In genomic region chr14:121151837-121152236, GRCm38 (mm10) we compare ENCODE assay signal across 21 mouse cellular contexts.
DNase-seq lines count a peak whose midpoint lies in the region; ATAC-seq lines count a peak whose summit lies in the region.
"Had no signal": no experiment of that assay in that cellular context is flagged by ENCODE, and none has a peak within 500 bp of the region (broad histone marks: within the 10 kb centered on the region; RNA-seq: fewer than 3 reads in every experiment).

No protein-coding gene starts in this region.

- peak overlapping the region; percentile 16; the same call in 1 of the 2 replicates for H3K27ac ChIP-seq in forebrain, embryonic 14.5 days (ENCODE audit: low read depth, low read length)
- H3K27ac ChIP-seq in forebrain, embryonic 11.5 days (ENCODE audit: low read depth, low read length), result no peak overlapping the region
- peak overlapping the region; percentile 61 for H3K27ac ChIP-seq in kidney, embryonic 15.5 days
- H3K27ac ChIP-seq: gastrocnemius, adult 2 months; liver, embryonic 14.5 days; macrophage; midbrain, embryonic 10.5 days; neural tube, embryonic 12.5 days had no signal

- peaks cover 21% of the 10 kb centered on the region for H3K4me1 ChIP-seq in forebrain, embryonic 14.5 days (ENCODE audit: control insufficient read depth, insufficient read depth, low read length)
- no peaks in the 10 kb centered on the region; the same call in 1 of the 2 replicates for H3K4me1 ChIP-seq in forebrain, embryonic 11.5 days (replicated peaks; ENCODE audit: control insufficient read depth, insufficient read depth, low read length)
- peaks cover 69% of the 10 kb centered on the region for H3K4me1 ChIP-seq in kidney, embryonic 15.5 days

- DNase-seq in forebrain, embryonic 14.5 days (ENCODE audit: low spot score), result peak; percentile 61
- DNase-seq in forebrain, embryonic 11.5 days (ENCODE audit: low spot score), result no peak
- DNase-seq in kidney, postnatal 14 days, result no peak
- DNase-seq in brain, adult 2 months (ENCODE audit: low read depth, low spot score), result peak; percentile 47
- DNase-seq in kidney, postnatal 25 days, result peak; percentile 42 to 70
- DNase-seq in heart, adult 18-20 months, result no peak
- no peak for DNase-seq in embryo, embryonic 10.5 days (ENCODE audit: low spot score)
- DNase-seq: adrenal gland, postnatal 25 days; cerebellum, adult 8-10 months; heart, postnatal 10 days had no signal

- H3K9ac ChIP-seq in forebrain, embryonic 14.5 days (ENCODE audit: low read length), result no peak overlapping the region
- no peak overlapping the region for H3K9ac ChIP-seq in forebrain, embryonic 11.5 days (ENCODE audit: low read length)
- H3K9ac ChIP-seq in kidney, embryonic 15.5 days, result no peak overlapping the region
- H3K9ac ChIP-seq: embryonic facial prominence, embryonic 15.5 days; hindbrain, embryonic 12.5 days; liver, embryonic 14.5 days; neural tube, embryonic 12.5 days had no signal

- H3K4me3 ChIP-seq in forebrain, embryonic 14.5 days (ENCODE audit: low read depth, low read length), result no peak overlapping the region
- H3K4me3 ChIP-seq in forebrain, embryonic 11.5 days (ENCODE audit: low read depth, low read length), result no peak overlapping the region
- H3K4me3 ChIP-seq in kidney, embryonic 15.5 days (replicated peaks), result no peak overlapping the region
- H3K4me3 ChIP-seq: embryonic facial prominence, embryonic 15.5 days; gastrocnemius, adult 2 months; hindbrain, embryonic 12.5 days; midbrain, embryonic 10.5 days; neural tube, embryonic 12.5 days had no signal

- peak; percentile 56; the same call in 1 of the 2 replicates for ATAC-seq in forebrain, embryonic 14.5 days
- ATAC-seq in forebrain, embryonic 11.5 days (replicated peaks; ENCODE audit: low FRiP score), result no peak
- no peak for ATAC-seq in kidney, embryonic 15.5 days (replicated peaks; ENCODE audit: low FRiP score)
- ATAC-seq: activated CD4-positive, CD25-positive, alpha-beta regulatory T cell, adult 4 months had no signal

- H3K36me3 ChIP-seq in forebrain, embryonic 14.5 days (ENCODE audit: control insufficient read depth, insufficient read depth, low read length), result no peaks in the 10 kb centered on the region
- no peaks in the 10 kb centered on the region for H3K36me3 ChIP-seq in forebrain, embryonic 11.5 days (ENCODE audit: control insufficient read depth, insufficient read depth, low read length)
- peaks cover 6% of the 10 kb centered on the region; the same call in 1 of the 2 replicates for H3K36me3 ChIP-seq in kidney, embryonic 15.5 days
- H3K36me3 ChIP-seq: G1E; hindbrain, embryonic 12.5 days; midbrain, embryonic 10.5 days; neural tube, embryonic 12.5 days had no signal

- no peak overlapping the region for H3K4me2 ChIP-seq in forebrain, embryonic 14.5 days (ENCODE audit: low read length)
- no peak overlapping the region for H3K4me2 ChIP-seq in forebrain, embryonic 11.5 days (ENCODE audit: low read depth, low read length, severe bottlenecking)
- no peak overlapping the region for H3K4me2 ChIP-seq in kidney, embryonic 15.5 days
- H3K4me2 ChIP-seq: embryonic facial prominence, embryonic 15.5 days; heart, embryonic 11.5 days; hindbrain, embryonic 12.5 days; neural tube, embryonic 12.5 days had no signal

- H3K27me3 ChIP-seq in forebrain, embryonic 14.5 days (replicated peaks; ENCODE audit: control insufficient read depth, insufficient read depth, low read length), result no peaks in the 10 kb centered on the region
- no peaks in the 10 kb centered on the region for H3K27me3 ChIP-seq in forebrain, embryonic 11.5 days (ENCODE audit: control insufficient read depth, insufficient read depth, low read length)
- H3K27me3 ChIP-seq in kidney, embryonic 15.5 days, result no peaks in the 10 kb centered on the region
- H3K27me3 ChIP-seq: embryonic facial prominence, embryonic 15.5 days; hindbrain, embryonic 12.5 days; neural tube, embryonic 12.5 days had no signal

- H3K9me3 ChIP-seq in forebrain, embryonic 14.5 days (replicated peaks; ENCODE audit: control insufficient read depth, low read length), result no peaks in the 10 kb centered on the region
- no peaks in the 10 kb centered on the region for H3K9me3 ChIP-seq in forebrain, embryonic 11.5 days (ENCODE audit: control insufficient read depth, low read length)
- H3K9me3 ChIP-seq in kidney, embryonic 15.5 days (replicated peaks), result 0 out of 2 replicates have a peak, but pooled peaks cover 5% of the 10 kb centered on the region
- H3K9me3 ChIP-seq: embryonic facial prominence, embryonic 15.5 days; hindbrain, embryonic 12.5 days; neural tube, embryonic 12.5 days had no signal

- 75% methylated on average over 10 of the region's 10 CpGs for WGBS in forebrain, embryonic 14.5 days
- WGBS in forebrain, embryonic 11.5 days, result 89% methylated on average over 10 of the region's 10 CpGs
- WGBS in kidney, embryonic 15.5 days, result 84% methylated on average over 10 of the region's 10 CpGs

Comparison
In these comparisons a context has a peak if more than half of its experiments do, and no peak if none do; other contexts are left out.
1. DNase-seq: peak in forebrain, embryonic 14.5 days (single experiment), brain, adult 2 months (single experiment) and kidney, postnatal 25 days (2 of 2); none in forebrain, embryonic 11.5 days (single experiment), kidney, postnatal 14 days (single experiment), heart, adult 18-20 months (0 of 2) and embryo, embryonic 10.5 days (single experiment).